8 mouse cellular contexts compared by ENCODE assay signal in genomic region chr12:40133573-40134271, GRCm38 (mm10). TPM values are rescaled to one million over a fixed set of nuclear protein-coding genes. Genes with fewer than 3 reads are reported as not detected.
DNase-seq lines count a peak whose midpoint lies in the region; ATAC-seq and TF ChIP-seq lines count a peak whose summit lies in the region.

Gene Scin, minus strand, starts transcription at chr12:40134228.

- H3K9ac ChIP-seq in embryonic facial prominence, embryonic 15.5 days: no peak within 1 kb of the TSS
- H3K9ac ChIP-seq in hindbrain, embryonic 14.5 days: peak within 1 kb of the TSS; percentile 31; the same call in 1 of the 2 replicates
- peak within 1 kb of the TSS; percentile 47 for H3K9ac ChIP-seq in limb, embryonic 14.5 days (ENCODE audit: low read depth, low read length, severe bottlenecking)
- H3K9ac ChIP-seq in midbrain, embryonic 16.5 days (ENCODE audit: low read depth, low read length): peak within 1 kb of the TSS; percentile 60

- peak; percentile 24 to 30 for DNase-seq in B cell, adult 2 months
- no peak for DNase-seq in hindbrain, embryonic 14.5 days (ENCODE audit: low spot score)
- DNase-seq in limb, embryonic 14.5 days (ENCODE audit: low spot score): no peak
- DNase-seq in layer of hippocampus, postnatal 10 days (ENCODE audit: low spot score in 2 of 2): no peak

- no peak for TF ChIP-seq POLR2A in limb, embryonic 14.5 days (IDR thresholded peaks at IDR 0.05; ENCODE audit: borderline replicate concordance, extremely low read depth, insufficient read depth, insufficient read length)

- H3K4me1 ChIP-seq in E14TG2a.4 (replicated peaks; ENCODE audit: low read depth, low read length): peaks cover 15% of the 10 kb centered on the region
- peaks cover 15% of the 10 kb centered on the region for H3K4me1 ChIP-seq in embryonic facial prominence, embryonic 15.5 days
- H3K4me1 ChIP-seq in hindbrain, embryonic 14.5 days (replicated peaks; ENCODE audit: control insufficient read depth, insufficient read depth, low read length): peaks cover 9% of the 10 kb centered on the region
- peaks cover 7% of the 10 kb centered on the region for H3K4me1 ChIP-seq in limb, embryonic 14.5 days (ENCODE audit: control insufficient read depth, insufficient read depth, low read length)
- peaks cover 13% of the 10 kb centered on the region; the same call in 1 of the 2 replicates for H3K4me1 ChIP-seq in midbrain, embryonic 16.5 days (ENCODE audit: control insufficient read depth, insufficient read depth, low read length)

- H3K36me3 ChIP-seq in E14TG2a.4 (ENCODE audit: insufficient read depth, low read length): no peaks in the 10 kb centered on the region
- H3K36me3 ChIP-seq in embryonic facial prominence, embryonic 15.5 days: no peaks in the 10 kb centered on the region
- no peaks in the 10 kb centered on the region for H3K36me3 ChIP-seq in hindbrain, embryonic 14.5 days (replicated peaks; ENCODE audit: control insufficient read depth, insufficient read depth)
- no peaks in the 10 kb centered on the region for H3K36me3 ChIP-seq in limb, embryonic 14.5 days (ENCODE audit: control insufficient read depth, insufficient read depth, low read length)
- H3K36me3 ChIP-seq in midbrain, embryonic 16.5 days (ENCODE audit: control insufficient read depth, insufficient read depth, low read length): no peaks in the 10 kb centered on the region

- H3K27me3 ChIP-seq in E14TG2a.4 (ENCODE audit: insufficient read depth, low read length): peaks cover 29% of the 10 kb centered on the region
- H3K27me3 ChIP-seq in embryonic facial prominence, embryonic 15.5 days: peaks cover 22% of the 10 kb centered on the region
- H3K27me3 ChIP-seq in hindbrain, embryonic 14.5 days (ENCODE audit: control insufficient read depth, insufficient read depth, low read length): peaks cover 30% of the 10 kb centered on the region
- peaks cover 18% of the 10 kb centered on the region for H3K27me3 ChIP-seq in limb, embryonic 14.5 days (ENCODE audit: control insufficient read depth, insufficient read depth, low read length)
- H3K27me3 ChIP-seq in midbrain, embryonic 16.5 days (ENCODE audit: control insufficient read depth, insufficient read depth, low read depth, low read length): peaks cover 4% of the 10 kb centered on the region; the same call in 1 of the 2 replicates

- peak within 1 kb of the TSS; percentile 84 for H3K4me3 ChIP-seq in E14TG2a.4 (replicated peaks; ENCODE audit: low read length)
- peak within 1 kb of the TSS; percentile 45 for H3K4me3 ChIP-seq in embryonic facial prominence, embryonic 15.5 days (replicated peaks)
- H3K4me3 ChIP-seq in hindbrain, embryonic 14.5 days (replicated peaks; ENCODE audit: low read length): peak within 1 kb of the TSS; percentile 41
- H3K4me3 ChIP-seq in limb, embryonic 14.5 days (replicated peaks; ENCODE audit: low read length): peak within 1 kb of the TSS; percentile 46
- peak within 1 kb of the TSS; percentile 46 for H3K4me3 ChIP-seq in midbrain, embryonic 16.5 days (ENCODE audit: low read depth, low read length)

- ATAC-seq in embryonic facial prominence, embryonic 15.5 days (ENCODE audit: insufficient number of reproducible peaks, low FRiP score, low TSS enrichment, low read depth): no peak; the same call in 1 of the 2 replicates
- ATAC-seq in hindbrain, embryonic 14.5 days (ENCODE audit: low FRiP score): peak; percentile 73
- ATAC-seq in limb, embryonic 14.5 days (ENCODE audit: low FRiP score, low read depth): no peak
- peak; percentile 77 for ATAC-seq in midbrain, embryonic 16.5 days
- no peak for ATAC-seq in monocyte, adult 5-6 weeks (replicated peaks; ENCODE audit: insufficient number of reproducible peaks, low FRiP score, low TSS enrichment, poor library complexity, severe bottlenecking)

- WGBS in embryonic facial prominence, embryonic 15.5 days: 1% methylated on average over 39 of the region's 39 CpGs
- 2% methylated on average over 39 of the region's 39 CpGs for WGBS in hindbrain, embryonic 14.5 days
- WGBS in limb, embryonic 14.5 days: 1% methylated on average over 39 of the region's 39 CpGs
- WGBS in midbrain, embryonic 16.5 days: 1% methylated on average over 39 of the region's 39 CpGs

- no peaks in the 10 kb centered on the region for H3K9me3 ChIP-seq in E14TG2a.4 (ENCODE audit: low read length)
- no peaks in the 10 kb centered on the region for H3K9me3 ChIP-seq in embryonic facial prominence, embryonic 15.5 days (replicated peaks)
- H3K9me3 ChIP-seq in hindbrain, embryonic 14.5 days (ENCODE audit: control insufficient read depth, low read length): no peaks in the 10 kb centered on the region
- H3K9me3 ChIP-seq in limb, embryonic 14.5 days (ENCODE audit: control insufficient read depth, low read length): no peaks in the 10 kb centered on the region
- H3K9me3 ChIP-seq in midbrain, embryonic 16.5 days (replicated peaks; ENCODE audit: control insufficient read depth, low read length, poor library complexity, severe bottlenecking): no peaks in the 10 kb centered on the region

- peak within 1 kb of the TSS; percentile 87 for H3K4me2 ChIP-seq in embryonic facial prominence, embryonic 15.5 days (replicated peaks)
- H3K4me2 ChIP-seq in hindbrain, embryonic 14.5 days (replicated peaks): peak within 1 kb of the TSS; percentile 83
- H3K4me2 ChIP-seq in limb, embryonic 14.5 days (replicated peaks; ENCODE audit: low read depth, low read length, severe bottlenecking): peak within 1 kb of the TSS; percentile 80
- H3K4me2 ChIP-seq in midbrain, embryonic 16.5 days (ENCODE audit: low read length): peak within 1 kb of the TSS; percentile 93

- H3K27ac ChIP-seq in embryonic facial prominence, embryonic 15.5 days (replicated peaks): no peak within 1 kb of the TSS
- H3K27ac ChIP-seq in hindbrain, embryonic 14.5 days: no peak within 1 kb of the TSS
- no peak within 1 kb of the TSS for H3K27ac ChIP-seq in limb, embryonic 14.5 days (replicated peaks; ENCODE audit: low read depth, low read length)
- no peak within 1 kb of the TSS for H3K27ac ChIP-seq in midbrain, embryonic 16.5 days (ENCODE audit: low read length)

- no peak for TF ChIP-seq CTCF in E14TG2a.4 (conservative IDR thresholded peaks at IDR 0.05; ENCODE audit: low read length)

RNA-seq across cellular contexts. Expression of gene Scin, which starts in this region (rescaled TPM):
- 4.8 and 5.7 TPM in 2 replicates for polyA plus RNA-seq in embryonic facial prominence, embryonic 15.5 days (2015; fragmentation: Nextera tagmentation; extraction: Ambion mirVana)
- not detected in 2 replicates for polyA plus RNA-seq in hindbrain, embryonic 14.5 days (2014; fragmentation: Nextera tagmentation; extraction: Ambion mirVana)
- 10.4 and 11.5 TPM in 2 replicates for polyA plus RNA-seq in limb, embryonic 14.5 days (2012; rRNA removed)
- 6.2 and 6.7 TPM in 2 replicates for polyA plus RNA-seq in limb, embryonic 14.5 days (2014; fragmentation: Nextera tagmentation; extraction: Ambion mirVana)
- not detected in 2 replicates for polyA plus RNA-seq in midbrain, embryonic 16.5 days (2015; fragmentation: Nextera tagmentation; extraction: Ambion mirVana)
- 0.39 to 0.57 TPM (median 0.43 TPM) in 3 replicates for total RNA-seq in monocyte, adult 5-6 weeks (2017)
- total RNA-seq in layer of hippocampus, postnatal 10 days (2021): under 1 TPM; 0.25 to 0.39 TPM

Comparison
In these comparisons a context has a peak if more than half of its experiments do, and no peak if none do; other contexts are left out.
1. Peak in ATAC-seq, H3K4me3 ChIP-seq, H3K9ac ChIP-seq and H3K4me2 ChIP-seq in hindbrain, embryonic 14.5 days; RNA of the gene not detected or under 1 TPM.
2. Peak in ATAC-seq, H3K4me3 ChIP-seq, H3K9ac ChIP-seq and H3K4me2 ChIP-seq in midbrain, embryonic 16.5 days; RNA of the gene not detected or under 1 TPM.
3. DNase-seq: peak in B cell, adult 2 months (2 of 2); none in hindbrain, embryonic 14.5 days (single experiment), limb, embryonic 14.5 days (single experiment) and layer of hippocampus, postnatal 10 days (0 of 2).
4. Peak in every context shown above with its lines, with median percentiles within 50 percentile points of each other: H3K4me3 ChIP-seq and H3K4me2 ChIP-seq.